Mouse (Mus musculus) common myeloid progenitor, adult 5-6 weeks (primary cell): ENCODE data around the gene Olfr344. TPM values are rescaled to one million over a fixed set of nuclear protein-coding genes. Genes with fewer than 3 reads are reported as not detected.

Source experiments
- ATAC-seq: replicated peaks from 2 replicates; pipeline ENCODE4 v1.8.0; 2016; ENCODE audit warnings: low read depth, mild to moderate bottlenecking, moderate TSS enrichment, inconsistent platforms; ENCODE audit not compliant: poor library complexity, severe bottlenecking
- total RNA-seq: library from RNA; stranded (forward); fragments of 200-1000, 187-1606 nt; gene quantifications from 2 replicates; pipeline ENCODE4 v1.2.3, GENCODE M21; 2017

Olfr344 gene
- not detected in 2 replicates for total RNA-seq

DNA sequence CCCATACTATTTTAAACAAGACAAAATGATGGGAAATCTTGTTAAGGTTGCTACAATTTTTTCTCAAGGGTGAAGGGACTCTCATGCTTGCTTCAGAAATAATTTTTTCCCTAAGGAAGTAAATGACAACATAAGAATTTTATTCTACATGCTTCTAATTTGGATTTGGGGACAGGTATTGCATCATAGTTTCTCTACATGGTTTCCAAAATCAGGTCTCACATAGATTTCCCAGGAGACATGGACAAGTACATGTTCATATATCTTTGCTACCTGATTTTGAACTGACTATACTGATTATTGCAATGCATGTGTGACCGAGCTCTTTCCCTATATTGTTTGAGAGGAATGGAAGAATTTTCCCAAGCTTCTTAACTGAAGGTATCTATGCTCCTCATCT is at the start of gene Olfr344:
TSS of gene Olfr344 (plus strand) at position 301 of the 400 bp plus-strand sequence.
- no peak for ATAC-seq

DNA sequence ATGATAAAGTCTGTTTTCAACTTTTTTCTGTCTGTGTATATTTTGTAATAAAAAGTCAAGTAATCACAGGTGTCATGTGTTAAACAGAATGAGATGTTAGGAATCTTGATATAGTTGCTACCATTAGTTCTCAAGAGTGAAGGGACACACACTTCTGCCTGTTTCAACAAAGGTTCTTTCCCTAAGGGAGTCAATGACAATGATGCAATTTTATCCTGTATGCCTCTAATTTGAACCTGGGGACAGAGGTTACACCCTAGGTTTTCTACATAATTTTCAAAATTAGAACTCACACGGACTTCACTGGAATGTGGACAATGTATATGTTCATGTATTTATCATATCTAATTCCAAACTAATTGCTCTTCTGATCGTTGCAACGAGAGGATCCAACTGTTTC is 41.8 kb upstream of the Olfr344 start, which contains the start of gene Olfr342:
TSS of gene Olfr342 (plus strand) at position 301 of the 400 bp plus-strand sequence.
- no peak for ATAC-seq

DNA sequence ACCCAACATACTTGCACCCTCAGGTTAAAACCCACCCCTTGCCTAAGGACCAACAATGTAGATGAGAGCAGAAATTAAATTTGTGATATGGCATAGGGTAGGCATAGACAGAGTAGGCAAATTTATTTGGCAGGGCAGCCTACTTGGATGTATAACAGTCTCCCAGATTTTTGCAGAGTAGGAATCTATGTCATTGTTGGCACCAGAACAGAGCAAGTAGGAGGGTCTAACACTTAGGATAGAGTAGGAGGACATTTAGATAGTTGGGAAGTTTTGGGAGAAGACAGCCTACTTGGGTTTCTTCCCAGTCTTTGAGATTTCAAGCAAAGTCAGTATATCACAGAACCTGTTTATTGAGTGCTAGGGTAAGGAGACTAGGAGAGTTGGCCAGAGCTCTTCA is 1.3 kb upstream of the Olfr344 start:
- no peak for ATAC-seq

DNA sequence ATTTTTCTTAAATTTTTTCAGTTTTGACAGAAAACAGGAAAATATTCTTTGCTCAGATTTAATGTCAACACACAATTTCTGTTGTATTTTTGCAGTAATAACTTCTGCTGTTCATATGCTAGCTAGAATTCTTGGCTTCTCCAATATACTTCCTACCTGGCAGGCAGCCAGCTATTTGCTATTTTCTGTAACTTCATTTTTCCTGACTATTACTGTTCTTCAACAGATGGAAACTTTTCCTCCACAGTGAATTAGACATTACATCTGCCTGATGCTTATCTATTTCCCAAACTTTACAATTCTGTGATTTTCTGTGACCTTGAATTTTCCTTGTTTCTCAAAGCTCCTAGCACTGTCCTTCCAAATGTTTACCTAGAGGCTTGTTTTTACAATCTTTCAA is 560 bp downstream of the Olfr344 start:
- ATAC-seq: no peak

DNA sequence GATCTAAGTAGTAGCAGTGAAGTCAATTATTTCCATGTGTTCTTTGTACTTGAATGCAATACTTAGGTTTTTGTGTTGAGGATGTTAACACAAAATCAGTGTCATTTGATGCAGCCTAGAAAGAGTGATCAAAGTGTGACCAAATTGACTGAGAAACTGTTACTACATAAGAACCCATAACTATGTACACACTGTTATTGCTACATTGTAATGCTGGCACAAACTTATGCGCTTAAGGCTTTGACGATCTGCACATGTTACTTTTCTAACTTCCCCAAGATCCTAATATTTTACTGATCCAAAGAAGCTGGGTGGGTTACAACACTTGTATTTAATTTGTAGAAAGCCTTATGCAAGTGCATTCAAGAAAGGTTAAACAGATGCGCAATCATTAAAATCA is 1.4 kb downstream of the Olfr344 start:
- ATAC-seq: no peak

Other genes with a start within 250 kb of the Olfr344 start
- not detected in 2 replicates for gene Olfr338, start 193.1 kb upstream of the Olfr344 start, total RNA-seq
- not detected in 2 replicates for gene Olfr339, start 147.7 kb upstream of the Olfr344 start, total RNA-seq
- not detected in 2 replicates for gene Olfr340, start 114.1 kb upstream of the Olfr344 start, total RNA-seq
- not detected in 2 replicates for gene Olfr341, start 84.2 kb upstream of the Olfr344 start, total RNA-seq
- gene Olfr342, start 41.7 kb upstream of the Olfr344 start, total RNA-seq: not detected in 2 replicates
- gene Olfr345, start 73.4 kb downstream of the Olfr344 start, total RNA-seq: not detected in 2 replicates
- not detected in 2 replicates for gene Olfr346, start 119.1 kb downstream of the Olfr344 start, total RNA-seq
- not detected in 2 replicates for gene Olfr347, start 165.2 kb downstream of the Olfr344 start, total RNA-seq
- not detected in 2 replicates for gene Olfr348, start 217.6 kb downstream of the Olfr344 start, total RNA-seq
- not detected in 2 replicates for gene Olfr50, start 223.9 kb downstream of the Olfr344 start, total RNA-seq